Mouse (Mus musculus) spleen, adult 12 weeks (tissue): Measurements from ENCODE around the gene Usp3.

Source experiments
- DNase-seq: peaks from one replicate; pipeline ENCODE4 v3.0.0; 2022; ENCODE audit warnings: low spot score

Gene Usp3

GRCm38 (mm10) chr9:66571986-66572700 is 20.8 kb downstream of the Usp3 start:
- DNase-seq = no peak

- no peak for DNase-seq
Observed at GRCm38 (mm10) chr9:66562215-66562614, 30.7 kb downstream of the Usp3 start.

- no peak for DNase-seq
Observed at GRCm38 (mm10) chr9:66561496-66561895, 31.4 kb downstream of the Usp3 start.

- no peak for DNase-seq
Observed at GRCm38 (mm10) chr9:66560728-66561127, 32.2 kb downstream of the Usp3 start.

GRCm38 (mm10) chr9:66560295-66560694 is 32.6 kb downstream of the Usp3 start:
- DNase-seq = no peak

GRCm38 (mm10) chr9:66558971-66559370 is 34.0 kb downstream of the Usp3 start:
- DNase-seq = no peak

- DNase-seq = no peak
Observed at GRCm38 (mm10) chr9:66542785-66543184, 50.2 kb downstream of the Usp3 start.

- no peak for DNase-seq
Observed at GRCm38 (mm10) chr9:66521595-66521994, 71.3 kb downstream of the Usp3 start.

- DNase-seq = no peak
Observed at GRCm38 (mm10) chr9:66520299-66520698, 72.6 kb downstream of the Usp3 start.

- DNase-seq = no peak
Observed at GRCm38 (mm10) chr9:66518901-66519300, 74.0 kb downstream of the Usp3 start.

- no peak for DNase-seq
Observed at GRCm38 (mm10) chr9:66518251-66518650, 74.7 kb downstream of the Usp3 start.

GRCm38 (mm10) chr9:66517746-66518145 is 75.2 kb downstream of the Usp3 start:
- no peak for DNase-seq

GRCm38 (mm10) chr9:66516296-66516940 is 76.5 kb downstream of the Usp3 start:
- DNase-seq = no peak

GRCm38 (mm10) chr9:66515680-66516210 is 77.2 kb downstream of the Usp3 start:
- no peak for DNase-seq

- DNase-seq = no peak
Observed at GRCm38 (mm10) chr9:66515115-66515514, 77.8 kb downstream of the Usp3 start.

- DNase-seq = no peak
Observed at GRCm38 (mm10) chr9:66514256-66514770, 78.6 kb downstream of the Usp3 start, which contains the start of gene Fbxl22. Gene Fbxl22, minus strand, starts transcription at chr9:66514593.

- no peak for DNase-seq
Observed at GRCm38 (mm10) chr9:66513661-66514255, 79.2 kb downstream of the Usp3 start.

GRCm38 (mm10) chr9:66513150-66513549 is 79.8 kb downstream of the Usp3 start:
- DNase-seq = no peak

- peak; percentile 62 for DNase-seq
Observed at GRCm38 (mm10) chr9:66512351-66512671, 80.6 kb downstream of the Usp3 start.

- peak; percentile 79 for DNase-seq
Observed at GRCm38 (mm10) chr9:66511580-66512350, 81.2 kb downstream of the Usp3 start.

- DNase-seq = no peak
Observed at GRCm38 (mm10) chr9:66510944-66511343, 82.0 kb downstream of the Usp3 start.

- DNase-seq = no peak
Observed at GRCm38 (mm10) chr9:66510351-66510841, 82.5 kb downstream of the Usp3 start.
